ENCODE assay signal across 8 mouse cellular contexts in the genomic region with DNA sequence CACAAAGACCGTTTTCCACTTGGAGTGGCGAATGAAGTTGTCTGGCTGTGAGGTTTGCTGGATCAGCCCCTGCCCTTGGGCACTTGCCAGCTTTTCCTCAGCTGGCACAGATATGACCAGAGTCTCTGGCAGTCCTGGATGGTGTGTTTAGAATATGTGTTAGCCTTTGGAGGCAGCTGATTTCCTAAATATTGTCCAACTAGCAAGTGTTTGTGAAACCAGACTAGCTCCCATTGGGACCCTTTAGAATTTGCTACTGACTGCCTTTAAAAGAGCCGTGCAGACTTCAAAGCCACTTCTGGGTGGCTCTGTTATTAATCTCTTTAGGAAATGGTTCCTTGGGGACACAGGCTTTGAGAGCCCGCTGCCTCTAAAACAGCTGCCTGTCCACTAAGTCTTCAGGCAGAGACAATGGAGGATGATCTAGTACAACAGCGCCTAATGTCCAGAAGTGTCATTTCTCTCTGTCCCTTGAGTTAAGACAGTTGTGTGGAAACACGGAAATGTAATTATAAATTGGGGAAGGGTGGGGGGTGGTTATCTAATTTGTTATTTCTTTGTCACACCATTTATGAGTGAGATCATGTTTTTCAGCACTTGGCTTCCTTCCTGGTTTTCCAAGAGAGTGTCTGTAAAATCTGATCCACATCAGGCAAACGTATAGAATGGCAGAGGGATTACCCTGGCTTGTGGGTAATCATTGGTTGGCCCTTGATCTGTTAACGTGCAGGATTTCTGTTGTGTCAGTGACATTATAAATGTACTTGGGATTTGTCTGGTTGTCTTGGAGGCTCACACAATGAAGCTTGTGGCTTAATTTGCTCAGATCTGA. TPM values are rescaled to one million over a fixed set of nuclear protein-coding genes. Genes with fewer than 3 reads are reported as not detected.
DNase-seq lines count a peak whose midpoint lies in the region; ATAC-seq lines count a peak whose summit lies in the region.

No protein-coding gene starts in this region.

- no peaks in the 10 kb centered on the region for H3K27me3 ChIP-seq in neural tube, embryonic 15.5 days (replicated peaks)
- H3K27me3 ChIP-seq in liver, embryonic 11.5 days (replicated peaks; ENCODE audit: control insufficient read depth, insufficient read depth, low read length), result no peaks in the 10 kb centered on the region

- H3K27ac ChIP-seq in neural tube, embryonic 15.5 days (replicated peaks), result peak overlapping the region; percentile 63
- no peak overlapping the region for H3K27ac ChIP-seq in liver, embryonic 11.5 days (ENCODE audit: low read depth, low read length)

- peak; percentile 45 to 64 for DNase-seq in cerebellum, postnatal 25 days
- DNase-seq in cerebellum, adult 9-10 months, result no peak
- DNase-seq in ovary, postnatal 36 days (ENCODE audit: low spot score), result peak; percentile 64
- no peak for DNase-seq in ovary, postnatal 10 days (ENCODE audit: low spot score)
- peak; percentile 50 to 55 for DNase-seq in kidney, postnatal 25 days
- DNase-seq in frontal cortex, postnatal 25 days (ENCODE audit: low spot score in 2 of 2), result no peak
- no peak for DNase-seq in liver, embryonic 11.5 days (ENCODE audit: low spot score)

- H3K4me2 ChIP-seq in neural tube, embryonic 15.5 days, result peak overlapping the region; percentile 17; the same call in 1 of the 2 replicates
- no peak overlapping the region for H3K4me2 ChIP-seq in liver, embryonic 11.5 days

- H3K4me3 ChIP-seq in neural tube, embryonic 15.5 days (replicated peaks), result no peak overlapping the region
- no peak overlapping the region for H3K4me3 ChIP-seq in liver, embryonic 11.5 days (ENCODE audit: low read depth, low read length)

- ATAC-seq in neural tube, embryonic 15.5 days (ENCODE audit: low FRiP score), result peak; percentile 63; the same call in 1 of the 2 replicates
- no peak for ATAC-seq in liver, embryonic 11.5 days (replicated peaks; ENCODE audit: low FRiP score)

- WGBS in neural tube, embryonic 15.5 days, result 12% methylated on average over 8 of the region's 8 CpGs
- WGBS in liver, embryonic 11.5 days, result 70% methylated on average over 8 of the region's 8 CpGs

- peaks cover 26% of the 10 kb centered on the region for H3K4me1 ChIP-seq in neural tube, embryonic 15.5 days
- no peaks in the 10 kb centered on the region; the same call in 1 of the 2 replicates for H3K4me1 ChIP-seq in liver, embryonic 11.5 days (replicated peaks; ENCODE audit: control insufficient read depth, insufficient read depth, low read length)

- H3K9ac ChIP-seq in neural tube, embryonic 15.5 days (replicated peaks), result no peak overlapping the region
- H3K9ac ChIP-seq in liver, embryonic 11.5 days (ENCODE audit: low read depth, low read length), result no peak overlapping the region

- H3K9me3 ChIP-seq in neural tube, embryonic 15.5 days (replicated peaks), result no peaks in the 10 kb centered on the region
- H3K9me3 ChIP-seq in liver, embryonic 11.5 days (ENCODE audit: control insufficient read depth, low read length), result no peaks in the 10 kb centered on the region

- H3K36me3 ChIP-seq in neural tube, embryonic 15.5 days, result no peaks in the 10 kb centered on the region
- H3K36me3 ChIP-seq in liver, embryonic 11.5 days (ENCODE audit: control insufficient read depth, insufficient read depth, low read length), result no peaks in the 10 kb centered on the region

RNA-seq across cellular contexts. Expression of gene Dock4, which starts 32.1 kb away (rescaled TPM):
- polyA plus RNA-seq in neural tube, embryonic 15.5 days (2015; fragmentation: Nextera tagmentation; extraction: Ambion mirVana), result 25.4 and 34.6 TPM in 2 replicates
- polyA plus RNA-seq in liver, embryonic 11.5 days (2014; fragmentation: Nextera tagmentation; extraction: Ambion mirVana), result 4.4 and 4.9 TPM in 2 replicates

RNA-seq across cellular contexts. Expression of gene Zfp277, which starts 32.1 kb away (rescaled TPM):
- polyA plus RNA-seq in neural tube, embryonic 15.5 days (2015; fragmentation: Nextera tagmentation; extraction: Ambion mirVana), result 28.0 and 30.5 TPM in 2 replicates
- polyA plus RNA-seq in liver, embryonic 11.5 days (2014; fragmentation: Nextera tagmentation; extraction: Ambion mirVana), result 23.4 and 25.7 TPM in 2 replicates

Comparison
In these comparisons a context has a peak if more than half of its experiments do, and no peak if none do; other contexts are left out.
1. DNase-seq: peak in cerebellum, postnatal 25 days (2 of 2), ovary, postnatal 36 days (single experiment) and kidney, postnatal 25 days (2 of 2); none in cerebellum, adult 9-10 months (single experiment), ovary, postnatal 10 days (single experiment), frontal cortex, postnatal 25 days (0 of 2) and liver, embryonic 11.5 days (single experiment).